Mouse (Mus musculus): ENCODE measurements at regions not wholly inside any gene's neighbourhood (a gene's known extent, or its start where the extent isn't known, plus 50 kb on each side); places are given as distances from the start of the nearest gene placed in this dataset.

- in situ Hi-C loops (cut with MseI, MboI), result no loop called here
Observed at GRCm38 (mm10) chr8:113250264-113250663, 385.1 kb upstream of the Mon1b start.

DNA sequence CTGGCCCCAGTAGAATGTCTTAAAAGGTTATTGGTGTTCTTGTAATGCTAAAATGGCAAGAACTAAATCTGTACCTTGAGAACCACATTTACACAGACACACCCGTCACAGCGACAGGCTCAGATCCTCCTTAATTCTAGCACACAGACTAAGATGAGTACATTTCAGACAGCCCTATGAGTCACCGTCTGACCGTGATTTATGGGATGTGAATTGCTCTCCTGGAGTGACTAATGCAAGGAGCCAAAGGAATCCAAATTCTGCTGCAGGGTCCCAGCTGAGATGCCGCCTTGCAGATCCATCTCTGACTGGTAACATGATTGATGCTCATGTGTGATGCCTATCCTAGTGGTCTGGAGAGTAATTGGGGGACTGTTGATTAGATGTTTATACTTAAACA is 381.3 kb upstream of the Mon1b start:
- in situ Hi-C loops (cut with MseI, MboI), result no loop called here

DNA sequence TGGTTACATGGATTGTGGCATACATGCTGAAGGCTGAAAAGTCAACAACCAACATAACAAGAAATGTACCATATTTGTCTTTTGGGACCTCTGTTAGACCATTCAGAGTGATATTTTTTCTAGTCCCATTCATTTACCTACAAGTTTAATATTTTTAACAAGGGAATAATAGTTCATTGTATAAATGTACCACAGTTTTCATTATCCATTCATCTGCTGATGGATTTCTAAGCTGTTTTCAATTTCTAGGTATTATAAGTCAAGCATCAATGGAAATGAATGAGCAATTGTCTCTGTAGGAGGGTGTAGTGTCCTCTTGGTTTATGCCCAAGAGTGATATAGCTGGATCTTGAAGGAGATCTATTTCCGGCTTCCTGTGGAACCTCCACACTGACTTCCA is 375.9 kb upstream of the Mon1b start:
- in situ Hi-C loops (cut with MseI, MboI), result no loop called here

DNA sequence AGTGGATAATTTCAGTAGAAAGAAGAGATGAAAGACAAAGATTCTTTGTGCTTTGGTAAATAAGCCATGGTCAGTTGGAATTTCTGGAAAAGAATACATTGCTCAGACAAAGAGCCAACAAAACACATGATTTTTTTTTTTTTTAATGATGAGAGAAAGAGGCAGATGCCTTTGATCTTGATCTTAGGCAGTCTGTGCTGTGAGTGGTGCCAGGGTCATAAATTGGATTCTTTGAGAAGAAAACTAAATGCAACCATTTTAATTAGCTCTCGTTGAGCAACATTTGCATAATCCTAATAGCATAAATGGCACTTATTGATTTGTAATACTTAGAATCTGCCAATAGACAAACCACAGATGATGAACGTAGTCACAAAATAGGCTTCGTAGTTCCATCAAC is 372.1 kb upstream of the Mon1b start:
- in situ Hi-C loops (cut with MseI, MboI), result no loop called here

DNA sequence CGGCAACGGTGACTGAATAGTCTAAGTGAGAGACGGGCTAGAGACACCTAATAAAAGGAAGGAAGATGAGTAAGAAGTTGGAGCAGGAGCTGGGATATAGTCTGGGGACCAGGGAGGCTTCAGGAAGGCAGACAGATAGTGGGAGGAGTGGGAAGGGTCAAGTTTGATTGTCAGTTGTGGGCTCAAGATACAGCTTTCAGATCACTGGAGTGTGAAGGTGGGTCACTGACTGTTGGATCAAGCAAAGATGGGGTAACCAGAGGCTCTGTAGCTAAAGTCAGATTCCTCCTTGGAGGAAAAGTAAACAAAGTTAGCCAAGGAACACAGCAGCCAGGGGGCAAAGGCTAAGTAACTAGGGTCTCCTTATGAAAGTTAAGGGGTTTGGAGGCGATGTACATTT is 364.1 kb upstream of the Mon1b start:
- in situ Hi-C loops (cut with MseI, MboI), result no loop called here

GRCm38 (mm10) chr8:113300273-113300843 is 335.0 kb upstream of the Mon1b start:
- in situ Hi-C loops (cut with MseI, MboI), result no loop called here

- in situ Hi-C loops (cut with MseI, MboI), result no loop called here
Observed at GRCm38 (mm10) chr8:113303426-113303825, 332.0 kb upstream of the Mon1b start.

DNA sequence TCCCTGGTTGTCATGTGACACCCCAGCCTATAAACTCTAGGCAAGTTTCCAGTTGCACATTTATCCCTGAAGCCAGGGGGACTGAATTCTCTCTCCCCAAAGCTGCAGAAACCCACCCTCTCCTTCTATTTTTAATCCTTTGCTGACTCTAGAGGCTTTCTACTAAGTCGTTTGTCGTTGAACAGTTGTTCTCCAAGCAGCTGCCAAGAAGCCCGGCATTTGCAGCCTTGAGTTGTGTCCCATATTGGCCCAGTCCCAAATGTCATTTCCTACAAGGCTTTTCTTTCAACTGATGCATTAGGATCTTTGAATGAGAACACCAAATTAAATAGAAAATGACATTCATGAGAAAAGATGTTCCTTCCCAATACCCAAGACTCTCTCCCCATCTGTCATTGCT is 318.2 kb upstream of the Mon1b start:
- in situ Hi-C loops (cut with MseI, MboI), result no loop called here

- in situ Hi-C loops (cut with MseI, MboI), result no loop called here
Observed at GRCm38 (mm10) chr8:113331576-113331975, 303.8 kb upstream of the Mon1b start.

GRCm38 (mm10) chr8:113341306-113341705 is 294.1 kb upstream of the Mon1b start:
- in situ Hi-C loops (cut with MseI, MboI), result no loop called here

- in situ Hi-C loops (cut with MseI, MboI), result no loop called here
Observed at GRCm38 (mm10) chr8:113361900-113362299, 273.5 kb upstream of the Mon1b start.

DNA sequence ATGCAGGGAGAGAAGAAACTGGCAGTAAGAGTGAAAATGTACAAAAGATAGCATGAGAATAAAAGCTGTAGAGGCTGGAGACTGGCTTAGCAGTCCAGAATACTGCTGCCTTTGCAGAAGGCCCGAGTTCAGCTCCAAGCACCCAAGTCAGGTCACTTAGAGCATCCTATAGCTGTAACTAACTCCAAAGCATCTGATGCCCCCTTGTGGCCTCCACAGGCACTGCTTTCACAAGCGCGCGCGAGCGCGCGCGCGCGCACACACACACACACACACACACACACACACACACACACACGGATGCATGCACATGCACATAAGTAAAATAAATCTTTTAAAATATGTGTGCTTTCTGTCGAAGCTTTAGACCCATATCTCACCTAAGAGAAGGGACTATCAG is 271.2 kb upstream of the Mon1b start:
- in situ Hi-C loops (cut with MseI, MboI), result no loop called here

DNA sequence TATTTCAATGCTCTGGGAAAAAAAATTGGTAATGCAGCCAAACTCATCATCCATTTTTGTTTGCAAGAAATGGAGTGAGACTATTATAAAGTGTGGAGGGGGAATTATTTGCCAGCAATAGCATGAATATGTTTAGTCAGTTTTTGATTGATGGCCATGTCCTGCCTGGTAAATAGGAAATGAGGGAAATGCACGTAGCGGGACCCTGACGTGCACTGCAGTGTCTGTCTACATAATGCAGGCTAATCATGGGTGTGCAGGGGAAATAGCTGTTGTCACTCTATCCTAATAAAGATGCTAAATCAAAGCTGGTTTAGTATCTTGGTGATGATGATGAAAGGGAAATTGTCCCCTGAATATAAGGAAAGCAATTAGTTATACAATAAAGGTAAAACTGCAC is 251.9 kb upstream of the Mon1b start:
- in situ Hi-C loops (cut with MseI, MboI), result no loop called here

GRCm38 (mm10) chr8:113383974-113384373 is 251.4 kb upstream of the Mon1b start:
- in situ Hi-C loops (cut with MseI, MboI), result no loop called here

- in situ Hi-C loops (cut with MseI, MboI), result no loop called here
Observed at GRCm38 (mm10) chr8:113389504-113389903, 245.9 kb upstream of the Mon1b start.

- in situ Hi-C loops (cut with MseI, MboI), result no loop called here
Observed at GRCm38 (mm10) chr8:113390038-113390437, 245.3 kb upstream of the Mon1b start.

DNA sequence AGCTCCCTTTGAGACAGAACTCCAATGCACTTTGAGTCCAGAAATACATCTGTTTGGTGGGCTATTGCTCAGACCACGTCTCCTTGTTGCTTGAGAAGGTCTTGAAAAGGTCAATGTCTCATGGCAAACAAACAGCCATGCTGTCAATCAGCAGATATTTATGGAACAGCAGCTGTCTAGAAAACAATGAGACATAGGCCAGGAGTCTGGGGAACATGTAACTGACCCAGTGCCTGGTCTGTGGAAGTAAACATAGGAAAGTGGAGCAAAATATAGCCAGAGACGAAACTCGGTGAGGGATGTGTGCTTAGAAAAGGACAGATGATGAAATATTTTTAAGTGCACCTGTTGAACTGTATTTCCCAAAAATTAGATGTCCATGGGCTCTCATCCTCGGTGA is 241.1 kb upstream of the Mon1b start:
- in situ Hi-C loops (cut with MseI, MboI), result no loop called here

DNA sequence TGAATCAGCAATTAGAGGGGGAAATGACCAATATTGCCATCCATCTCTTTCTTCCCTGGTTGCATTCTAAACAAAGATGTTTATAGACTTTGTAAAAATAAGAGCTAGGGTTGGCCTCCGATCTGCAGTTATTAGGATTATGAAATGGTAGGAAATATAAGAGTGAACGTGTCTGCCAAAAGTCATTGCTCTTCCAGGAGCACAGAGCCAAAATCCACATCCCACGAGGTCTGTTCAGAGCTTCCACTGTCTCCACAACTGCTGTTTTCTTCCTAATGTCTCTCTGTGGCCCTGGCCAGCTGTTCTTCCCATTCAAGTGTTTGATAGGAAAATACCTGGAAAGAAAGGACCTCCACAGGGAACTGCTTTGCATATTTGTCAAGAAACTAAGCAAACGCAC is 230.2 kb upstream of the Mon1b start:
- in situ Hi-C loops (cut with MseI, MboI), result no loop called here

- in situ Hi-C loops (cut with MseI, MboI), result no loop called here
Observed at GRCm38 (mm10) chr8:113419352-113419751, 216.0 kb upstream of the Mon1b start.

- in situ Hi-C loops (cut with MseI, MboI), result no loop called here
Observed at GRCm38 (mm10) chr8:113422651-113423050, 212.7 kb upstream of the Mon1b start.

DNA sequence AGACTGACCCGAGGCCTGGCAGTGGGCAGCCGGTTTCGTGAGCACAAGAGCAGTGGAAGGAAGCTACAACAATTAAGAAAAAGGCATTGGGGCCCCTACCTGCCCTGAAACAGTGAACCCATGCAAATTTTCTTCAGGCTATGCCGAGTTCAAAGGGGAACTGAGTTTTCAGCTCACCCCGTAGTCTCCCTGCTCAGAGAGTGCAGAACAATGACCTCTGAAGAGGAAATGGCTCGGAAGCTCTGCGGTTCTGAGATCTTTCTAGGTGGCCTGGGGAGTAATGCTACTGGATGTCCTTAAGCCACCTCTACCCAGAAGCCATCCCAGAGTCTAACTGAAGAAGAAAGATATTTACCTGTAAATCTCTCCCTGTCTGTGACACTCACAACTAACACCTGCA is 196.3 kb upstream of the Mon1b start:
- in situ Hi-C loops (cut with MseI, MboI), result no loop called here

GRCm38 (mm10) chr8:113454022-113454421 is 181.4 kb upstream of the Mon1b start:
- in situ Hi-C loops (cut with MseI, MboI), result no loop called here

DNA sequence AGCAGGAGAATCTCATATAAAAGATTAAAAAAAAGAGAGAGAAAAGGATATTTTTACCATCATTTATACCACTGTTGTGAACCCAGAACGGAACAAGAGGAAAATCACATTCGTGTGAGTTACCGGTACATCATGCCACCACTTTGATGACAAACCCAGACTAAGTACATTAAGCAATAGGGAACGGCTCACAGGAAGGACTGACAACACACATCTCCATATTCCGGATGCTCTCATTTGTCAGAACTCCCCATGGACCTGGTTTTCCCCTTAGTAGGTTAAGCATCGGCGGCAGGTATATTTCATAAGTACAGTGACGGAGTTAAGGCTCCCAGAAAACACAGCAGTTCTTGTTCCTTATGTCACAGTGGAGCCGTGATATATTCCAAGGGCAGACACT is 170.8 kb upstream of the Mon1b start:
- in situ Hi-C loops (cut with MseI, MboI), result no loop called here

DNA sequence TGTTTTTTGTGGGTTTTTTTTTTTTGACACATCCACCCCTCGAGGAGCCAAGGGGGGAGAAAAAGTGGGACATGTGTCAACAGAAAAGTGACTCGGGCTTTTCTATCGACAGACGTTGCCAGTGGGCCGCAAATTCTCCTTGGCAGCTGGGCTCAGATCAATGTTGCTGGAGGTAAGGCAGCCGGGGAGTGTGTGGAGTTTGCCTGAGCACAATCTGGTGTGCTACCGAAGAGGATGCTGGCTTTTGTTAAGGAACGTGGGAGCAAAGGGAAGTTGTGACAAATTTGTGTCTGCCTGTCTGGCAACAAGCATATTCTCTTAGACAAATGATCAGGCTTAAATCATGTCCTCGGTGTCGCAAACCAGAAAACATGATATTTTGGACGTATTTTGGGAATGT is 170.2 kb upstream of the Mon1b start:
- in situ Hi-C loops (cut with MseI, MboI), result no loop called here
